Mouse (Mus musculus) right cerebral cortex, adult 2 months (tissue): ENCODE measurements around the gene Hcfc1.

Experiments used
- DNase-seq, 2 experiments: peaks; one replicate each; pipeline ENCODE4 v3.0.0; 2021 to 2022; ENCODE audit warnings: low spot score in 2 of 2

Hcfc1 gene

GRCm38 (mm10) chrX:73966248-73967176 lies at the start of gene Hcfc1:
TSS of gene Hcfc1 (minus strand) at chrX:73966357.
- DNase-seq, result peak; percentile 86 to 90

GRCm38 (mm10) chrX:74014597-74014996 lies 48.4 kb upstream of the Hcfc1 start:
- DNase-seq, result no peak

GRCm38 (mm10) chrX:74008063-74008462 lies 41.9 kb upstream of the Hcfc1 start:
- DNase-seq, result no peak

- DNase-seq, result no peak
These were observed 40.2 kb upstream of the Hcfc1 start for GRCm38 (mm10) chrX:74006401-74006800.

GRCm38 (mm10) chrX:74003644-74004043 lies 37.5 kb upstream of the Hcfc1 start:
- no peak for DNase-seq

- no peak for DNase-seq
These were observed 34.9 kb upstream of the Hcfc1 start for GRCm38 (mm10) chrX:74001024-74001423.

GRCm38 (mm10) chrX:73998911-73999869 lies 33.0 kb upstream of the Hcfc1 start:
- DNase-seq, result peak; percentile 43 to 51

GRCm38 (mm10) chrX:73977783-73978182 lies 11.6 kb upstream of the Hcfc1 start:
- DNase-seq, result no peak

GRCm38 (mm10) chrX:73976283-73976682 lies 10.1 kb upstream of the Hcfc1 start:
- DNase-seq, result no peak

- no peak for DNase-seq
These were observed 6.6 kb upstream of the Hcfc1 start for GRCm38 (mm10) chrX:73972774-73973173.

- DNase-seq, result no peak
These were observed 4.6 kb upstream of the Hcfc1 start for GRCm38 (mm10) chrX:73970781-73971180.

GRCm38 (mm10) chrX:73969729-73970128 lies 3.6 kb upstream of the Hcfc1 start:
- no peak for DNase-seq

GRCm38 (mm10) chrX:73969167-73969566 lies 3.0 kb upstream of the Hcfc1 start:
- DNase-seq, result no peak

GRCm38 (mm10) chrX:73967177-73968075 lies 1.3 kb upstream of the Hcfc1 start:
- peak; percentile 85 to 89 for DNase-seq

GRCm38 (mm10) chrX:73965307-73965706 lies 850 bp downstream of the Hcfc1 start:
- DNase-seq, result peak; percentile 64 to 70

GRCm38 (mm10) chrX:73964363-73964762 lies 1.8 kb downstream of the Hcfc1 start:
- DNase-seq, result no peak

- DNase-seq, result no peak
These were observed 11.2 kb downstream of the Hcfc1 start for GRCm38 (mm10) chrX:73954988-73955387.

GRCm38 (mm10) chrX:73952603-73953002 lies 13.6 kb downstream of the Hcfc1 start:
- no peak for DNase-seq

- no peak for DNase-seq
These were observed 16.8 kb downstream of the Hcfc1 start for GRCm38 (mm10) chrX:73949341-73949740.

- DNase-seq, result peak; percentile 35 to 51
These were observed 17.5 kb downstream of the Hcfc1 start for GRCm38 (mm10) chrX:73948647-73949046.

GRCm38 (mm10) chrX:73946896-73947295 lies 19.3 kb downstream of the Hcfc1 start:
- no peak for DNase-seq
